Mouse (Mus musculus) intestine, embryonic 16.5 days (tissue): Measurements from ENCODE around the gene Fsip1. TPM values are rescaled to one million over a fixed set of nuclear protein-coding genes. Genes with fewer than 3 reads are reported as not detected.

Experiments used
- ATAC-seq: fragments of 200-750 bp; cut with Nextera tagmentation; 2 replicates; pipeline ENCODE4 v1.8.0; 2017; ENCODE audit warnings: moderate TSS enrichment, moderate library complexity
- H3K27ac ChIP-seq: fragments of 300-500 bp; sonication (generic); 2 replicates; pipeline ENCODE4 v1.5.1; 2014; ENCODE audit warnings: mild to moderate bottlenecking, low read length
- H3K27me3 ChIP-seq: fragments of 300-500 bp; sonication (generic); replicated peaks from 2 replicates; pipeline ENCODE4 v1.6.1; 2014; ENCODE audit warnings: low read length, control low read depth, mixed read lengths; ENCODE audit not compliant: control insufficient read depth, insufficient read depth
- H3K36me3 ChIP-seq: fragments of 300-500 bp; sonication (generic); 2 replicates; pipeline ENCODE4 v1.6.1; 2014; ENCODE audit warnings: low read length, control low read depth; ENCODE audit not compliant: control insufficient read depth, insufficient read depth
- H3K4me1 ChIP-seq: fragments of 300-500 bp; sonication (generic); 2 replicates; pipeline ENCODE4 v1.6.1; 2014; ENCODE audit warnings: low read length, control low read depth, mixed read lengths; ENCODE audit not compliant: control insufficient read depth, insufficient read depth
- H3K4me2 ChIP-seq: fragments of 300-500 bp; sonication (generic); 2 replicates; pipeline ENCODE4 v1.6.1; 2014; ENCODE audit warnings: low read depth, low read length, control low read depth
- H3K4me3 ChIP-seq: fragments of 300-500 bp; sonication (generic); 2 replicates; pipeline ENCODE4 v1.5.1; 2014; ENCODE audit warnings: mild to moderate bottlenecking, low read length
- H3K9ac ChIP-seq: fragments of 300-500 bp; sonication (generic); 2 replicates; pipeline ENCODE4 v1.6.1; 2014; ENCODE audit warnings: low read depth, low read length
- H3K9me3 ChIP-seq: fragments of 300-500 bp; sonication (generic); 2 replicates; pipeline ENCODE4 v1.6.1; 2016; ENCODE audit warnings: low read length, control low read depth; ENCODE audit not compliant: control insufficient read depth
- WGBS: fragments of 180-500 bp; shearing (Covaris S2); extraction: QIAGEN DNeasy Blood & Tissue Kit; methylation state at CpG from one replicate; pipeline ENCODE4 v1.1.7; 2014; 5-methylcytosine and 5-hydroxymethylcytosine counted together
- polyA plus RNA-seq: library from polyadenylated mRNA; unstranded; fragments of >200 nt; fragmentation: Nextera tagmentation; extraction: Ambion mirVana; gene quantifications from 2 replicates; pipeline ENCODE4 v1.2.1, GENCODE M21; 2015

Gene Fsip1
- polyA plus RNA-seq, 1 experiment from 2014 or later: 0.17 TPM

GRCm38 (mm10) chr2:118263151-118263913, 6.6 kb upstream of the Fsip1 start:
- no peaks in the 10 kb centered on the region for H3K36me3 ChIP-seq
- no peak overlapping the region for H3K27ac ChIP-seq
- no peak overlapping the region for H3K9ac ChIP-seq
- no peaks in the 10 kb centered on the region for H3K4me1 ChIP-seq
- H3K4me3 ChIP-seq: no peak overlapping the region
- H3K27me3 ChIP-seq: no peaks in the 10 kb centered on the region
- WGBS: 20% methylated on average over 8 of the region's 8 CpGs
- H3K4me2 ChIP-seq: no peak overlapping the region
- no peaks in the 10 kb centered on the region for H3K9me3 ChIP-seq
- no peak for ATAC-seq

GRCm38 (mm10) chr2:118262673-118263072, 5.9 kb upstream of the Fsip1 start:
- Histone ChIP-seq H3K4me2 (no peak overlapping the region), H3K9me3 (no peaks in the 10 kb centered on the region), H3K4me3 (no peak overlapping the region), H3K4me1 (no peaks in the 10 kb centered on the region), H3K36me3 (no peaks in the 10 kb centered on the region), H3K27ac (no peak overlapping the region), H3K9ac (no peak overlapping the region), H3K27me3 (no peaks in the 10 kb centered on the region)
- 56% methylated on average over 8 of the region's 8 CpGs for WGBS
- no peak for ATAC-seq

DNA sequence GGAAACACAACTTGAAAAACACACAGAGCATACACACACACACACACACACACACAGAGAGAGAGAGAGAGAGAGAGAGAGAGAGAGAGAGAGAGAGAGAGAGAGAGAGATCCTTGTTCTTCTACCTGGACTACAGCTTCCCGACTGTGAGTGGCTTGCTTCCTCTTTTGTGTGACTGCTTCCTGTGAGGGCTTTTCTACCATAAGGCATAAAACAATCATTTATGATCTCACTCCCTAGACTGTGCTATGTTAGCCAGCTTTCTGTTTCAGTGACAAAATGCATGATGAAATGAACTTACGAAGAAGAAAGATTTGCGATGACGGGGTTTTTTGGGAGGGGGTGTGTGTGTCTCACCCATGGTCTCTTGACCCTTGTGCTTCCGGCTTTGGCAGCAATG, 3.0 kb upstream of the Fsip1 start:
- Histone ChIP-seq H3K27me3 (no peaks in the 10 kb centered on the region), H3K4me1 (peaks cover 5% of the 10 kb centered on the region; the same call in 1 of the 2 replicates), H3K4me2 (no peak overlapping the region), H3K9me3 (no peaks in the 10 kb centered on the region), H3K36me3 (no peaks in the 10 kb centered on the region), H3K9ac (no peak overlapping the region), H3K27ac (no peak overlapping the region), H3K4me3 (no peak overlapping the region)
- no peak for ATAC-seq
- WGBS: 74% methylated on average over 5 of the region's 5 CpGs

GRCm38 (mm10) chr2:118257094-118257493, 328 bp upstream of the Fsip1 start:
- no peaks in the 10 kb centered on the region for H3K36me3 ChIP-seq
- no peak overlapping the region for H3K27ac ChIP-seq
- WGBS: 74% methylated on average over 8 of the region's 8 CpGs
- peaks cover 5% of the 10 kb centered on the region; the same call in 1 of the 2 replicates for H3K4me1 ChIP-seq
- H3K27me3 ChIP-seq: no peaks in the 10 kb centered on the region
- H3K9ac ChIP-seq: peak overlapping the region; percentile 39; the same call in 1 of the 2 replicates
- H3K9me3 ChIP-seq: no peaks in the 10 kb centered on the region
- ATAC-seq: no peak
- H3K4me3 ChIP-seq: peak overlapping the region; percentile 56
- H3K4me2 ChIP-seq: peak overlapping the region; percentile 61

GRCm38 (mm10) chr2:118254516-118254915, 2.2 kb downstream of the Fsip1 start:
- H3K36me3 ChIP-seq: no peaks in the 10 kb centered on the region
- H3K9ac ChIP-seq: no peak overlapping the region
- H3K9me3 ChIP-seq: no peaks in the 10 kb centered on the region
- H3K27me3 ChIP-seq: no peaks in the 10 kb centered on the region
- H3K4me3 ChIP-seq: no peak overlapping the region
- no peak for ATAC-seq
- H3K4me2 ChIP-seq: no peak overlapping the region
- no peak overlapping the region for H3K27ac ChIP-seq
- 46% methylated on average over 8 of the region's 8 CpGs for WGBS
- peaks cover 5% of the 10 kb centered on the region; the same call in 1 of the 2 replicates for H3K4me1 ChIP-seq

GRCm38 (mm10) chr2:118248966-118249365, 7.8 kb downstream of the Fsip1 start:
- Histone ChIP-seq H3K27me3 (no peaks in the 10 kb centered on the region), H3K9ac (no peak overlapping the region), H3K36me3 (no peaks in the 10 kb centered on the region), H3K27ac (no peak overlapping the region), H3K4me1 (no peaks in the 10 kb centered on the region), H3K4me3 (no peak overlapping the region), H3K9me3 (no peaks in the 10 kb centered on the region), H3K4me2 (no peak overlapping the region)
- 65% methylated on average over 12 of the region's 12 CpGs for WGBS
- ATAC-seq: no peak

- 38% methylated on average over 2 of the region's 2 CpGs for WGBS
- Histone ChIP-seq H3K9ac (no peak overlapping the region), H3K27ac (no peak overlapping the region), H3K4me1 (no peaks in the 10 kb centered on the region), H3K36me3 (no peaks in the 10 kb centered on the region), H3K9me3 (no peaks in the 10 kb centered on the region), H3K4me2 (no peak overlapping the region), H3K4me3 (no peak overlapping the region), H3K27me3 (no peaks in the 10 kb centered on the region)
- ATAC-seq: no peak
Observed at GRCm38 (mm10) chr2:118248016-118248415, 8.8 kb downstream of the Fsip1 start.

- no peaks in the 10 kb centered on the region for H3K9me3 ChIP-seq
- no peaks in the 10 kb centered on the region for H3K27me3 ChIP-seq
- no peak overlapping the region for H3K9ac ChIP-seq
- H3K4me2 ChIP-seq: no peak overlapping the region
- no peaks in the 10 kb centered on the region for H3K36me3 ChIP-seq
- H3K4me1 ChIP-seq: no peaks in the 10 kb centered on the region
- no peak overlapping the region for H3K27ac ChIP-seq
- 10% methylated on average over 10 of the region's 10 CpGs for WGBS
- peak; percentile 48; the same call in 1 of the 2 replicates for ATAC-seq
- H3K4me3 ChIP-seq: no peak overlapping the region
Observed at GRCm38 (mm10) chr2:118245914-118246313, 10.9 kb downstream of the Fsip1 start.

DNA sequence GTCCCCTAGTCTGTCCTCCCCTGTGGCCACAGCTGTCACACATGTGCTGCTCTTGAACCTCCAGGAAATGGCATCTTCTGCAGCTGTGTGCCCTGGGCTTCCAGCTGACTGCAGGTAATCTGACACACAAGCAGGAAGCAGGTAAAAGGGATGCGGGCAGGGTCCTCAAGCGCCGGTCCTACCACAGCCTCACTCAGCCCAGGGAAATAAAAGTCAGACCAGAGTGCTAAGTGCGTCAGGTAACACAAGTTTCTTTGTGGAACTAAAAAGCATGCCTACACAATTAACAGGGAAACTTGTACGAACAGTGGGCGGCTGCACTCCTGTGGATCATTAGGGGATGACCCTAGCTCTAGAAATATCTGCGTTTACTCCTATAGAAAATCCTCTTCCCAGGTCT, 20.6 kb downstream of the Fsip1 start:
- WGBS: 81% methylated on average over 7 of the region's 7 CpGs
- no peak overlapping the region for H3K9ac ChIP-seq

GRCm38 (mm10) chr2:118235614-118236013, 21.2 kb downstream of the Fsip1 start:
- no peak overlapping the region for H3K9ac ChIP-seq
- no peaks in the 10 kb centered on the region for H3K36me3 ChIP-seq
- H3K9me3 ChIP-seq: no peaks in the 10 kb centered on the region
- WGBS: 76% methylated on average over 3 of the region's 3 CpGs
- no peaks in the 10 kb centered on the region for H3K4me1 ChIP-seq
- H3K4me3 ChIP-seq: no peak overlapping the region
- no peak for ATAC-seq
- no peaks in the 10 kb centered on the region for H3K27me3 ChIP-seq
- H3K27ac ChIP-seq: no peak overlapping the region
- no peak overlapping the region for H3K4me2 ChIP-seq

More for the DNA sequence above, 20.6 kb downstream of the Fsip1 start:
- Histone ChIP-seq H3K27me3 (no peaks in the 10 kb centered on the region), H3K9me3 (no peaks in the 10 kb centered on the region), H3K4me3 (no peak overlapping the region), H3K4me2 (no peak overlapping the region), H3K4me1 (no peaks in the 10 kb centered on the region), H3K36me3 (no peaks in the 10 kb centered on the region), H3K27ac (no peak overlapping the region)
- ATAC-seq: no peak
